Mouse (Mus musculus) cerebellum, adult 2 months (tissue): ENCODE data around the gene Ppil6.

Source experiments
- CTCF ChIP-seq: fragments of 200-500 bp; IDR thresholded peaks from 2 replicates; pipeline ENCODE4 v1.5.1; 2011; ENCODE audit warnings: low read depth, mild to moderate bottlenecking, control low read depth, low read length, moderate library complexity, borderline replicate concordance; ENCODE audit not compliant: insufficient read depth
- POLR2A ChIP-seq: fragments of 200-500 bp; IDR thresholded peaks from 2 replicates; pipeline ENCODE4 v1.6.1; 2011; ENCODE audit warnings: low read length, control low read depth, borderline replicate concordance; ENCODE audit not compliant: insufficient read depth

- TF ChIP-seq POLR2A, result no peak
- TF ChIP-seq CTCF, result no peak
Observed at GRCm38 (mm10) chr10:41485778-41486177, 4.5 kb upstream of the Ppil6 start.
